Mouse (Mus musculus): ENCODE measurements around the gene Rnf126.

The Rnf126 gene

GRCm38 (mm10) chr10:79766508-79767325, at the start of gene Rnf126:
TSS of gene Rnf126 (minus strand) at chr10:79766952.
- peak; percentile 100 for DNase-seq (ENCODE audit: low spot score in 2 of 2)

GRCm38 (mm10) chr10:79815671-79816494, 49.1 kb upstream of the Rnf126 start:
- DNase-seq (ENCODE audit: low spot score in 2 of 2) = no peak

- no peak for DNase-seq (ENCODE audit: low spot score in 2 of 2)
These were observed 47.6 kb upstream of the Rnf126 start for GRCm38 (mm10) chr10:79814271-79814842.

- DNase-seq (ENCODE audit: low spot score in 2 of 2) = peak; percentile 62 to 76
These were observed 45.2 kb upstream of the Rnf126 start for GRCm38 (mm10) chr10:79811736-79812637.

- no peak for DNase-seq (ENCODE audit: low spot score in 2 of 2)
These were observed 42.0 kb upstream of the Rnf126 start for GRCm38 (mm10) chr10:79808728-79809127.

- DNase-seq (ENCODE audit: low spot score in 2 of 2) = no peak
These were observed 41.1 kb upstream of the Rnf126 start for GRCm38 (mm10) chr10:79807826-79808225.

GRCm38 (mm10) chr10:79806972-79807371, 40.2 kb upstream of the Rnf126 start:
- no peak for DNase-seq (ENCODE audit: low spot score in 2 of 2)

GRCm38 (mm10) chr10:79806331-79806730, 39.6 kb upstream of the Rnf126 start:
- no peak for DNase-seq (ENCODE audit: low spot score in 2 of 2)

GRCm38 (mm10) chr10:79805636-79806035, 38.9 kb upstream of the Rnf126 start:
- DNase-seq (ENCODE audit: low spot score in 2 of 2) = no peak

- no peak for DNase-seq (ENCODE audit: low spot score in 2 of 2)
These were observed 37.1 kb upstream of the Rnf126 start for GRCm38 (mm10) chr10:79803716-79804323.

- no peak for DNase-seq (ENCODE audit: low spot score in 2 of 2)
These were observed 35.7 kb upstream of the Rnf126 start for GRCm38 (mm10) chr10:79802331-79802971.

GRCm38 (mm10) chr10:79801837-79802236, 35.1 kb upstream of the Rnf126 start:
- DNase-seq (ENCODE audit: low spot score in 2 of 2) = no peak

- no peak for DNase-seq (ENCODE audit: low spot score in 2 of 2)
These were observed 33.8 kb upstream of the Rnf126 start for GRCm38 (mm10) chr10:79800508-79800907.

GRCm38 (mm10) chr10:79798289-79798928, 31.7 kb upstream of the Rnf126 start:
- peak; percentile 56 to 69 for DNase-seq (ENCODE audit: low spot score in 2 of 2)

GRCm38 (mm10) chr10:79797326-79797725, 30.6 kb upstream of the Rnf126 start:
- DNase-seq (ENCODE audit: low spot score in 2 of 2) = no peak

GRCm38 (mm10) chr10:79795905-79796304, 29.2 kb upstream of the Rnf126 start:
- DNase-seq (ENCODE audit: low spot score in 2 of 2) = no peak

- DNase-seq (ENCODE audit: low spot score in 2 of 2) = no peak
These were observed 27.8 kb upstream of the Rnf126 start for GRCm38 (mm10) chr10:79794491-79794931.

- DNase-seq (ENCODE audit: low spot score in 2 of 2) = no peak
These were observed 27.2 kb upstream of the Rnf126 start for GRCm38 (mm10) chr10:79793738-79794490.

Measured in spleen, postnatal 36 days (tissue).